20 mouse cellular contexts compared by ENCODE assay signal in genomic region chr10:60928646-60929045, GRCm38 (mm10).
DNase-seq lines count a peak whose midpoint lies in the region; ATAC-seq lines count a peak whose summit lies in the region.
"Had no signal": no experiment of that assay in that cellular context is flagged by ENCODE, and none has a peak within 500 bp of the region (broad histone marks: within the 10 kb centered on the region; RNA-seq: fewer than 3 reads in every experiment).

No protein-coding gene starts in this region.

- H3K27me3 ChIP-seq in heart, embryonic 14.5 days (ENCODE audit: control insufficient read depth, insufficient read depth, low read length): no peaks in the 10 kb centered on the region
- no peaks in the 10 kb centered on the region for H3K27me3 ChIP-seq in liver, embryonic 13.5 days
- H3K27me3 ChIP-seq: embryonic facial prominence, embryonic 13.5 days; neural tube, embryonic 13.5 days had no signal

- DNase-seq in adrenal gland, postnatal 10 days: peak; percentile 40
- DNase-seq in adrenal gland, postnatal 4 days (ENCODE audit: low spot score in 2 of 2): no peak
- no peak for DNase-seq in heart, adult 18-20 months
- DNase-seq in liver, embryonic 13.5 days: no peak
- DNase-seq in liver: no peak
- no peak for DNase-seq in right cerebral cortex, postnatal 25 days
- DNase-seq: cerebellum, adult 11-12 months; cerebellum, postnatal 14 days; gastrocnemius, postnatal 25 days; kidney, adult 8-10 months; lung, adult 2 months; midbrain, embryonic 14.5 days; right cerebral cortex, adult 18-20 months; thymus, postnatal 25 days had no signal

- peak overlapping the region; percentile 77 for H3K27ac ChIP-seq in heart, embryonic 14.5 days (replicated peaks in 1 of 2; ENCODE audit: control insufficient read depth in 1 of 2, insufficient read depth in 1 of 2, low read depth in 2 of 2, low read length in 2 of 2)
- H3K27ac ChIP-seq in liver, embryonic 13.5 days: no peak overlapping the region
- H3K27ac ChIP-seq: embryonic facial prominence, embryonic 13.5 days; hindbrain, embryonic 12.5 days; neural tube, embryonic 13.5 days had no signal

- peak overlapping the region; percentile 18; the same call in 1 of the 2 replicates for H3K9ac ChIP-seq in heart, embryonic 14.5 days (ENCODE audit: low read length)
- H3K9ac ChIP-seq in liver, embryonic 13.5 days: no peak overlapping the region
- H3K9ac ChIP-seq: embryonic facial prominence, embryonic 13.5 days; hindbrain, embryonic 12.5 days; neural tube, embryonic 13.5 days had no signal

- peaks cover 63 to 64% of the 10 kb centered on the region in 2 experiments for H3K4me1 ChIP-seq in heart, embryonic 14.5 days (ENCODE audit: control insufficient read depth in 2 of 2, insufficient read depth in 2 of 2, low read length in 2 of 2)
- peaks cover 33% of the 10 kb centered on the region for H3K4me1 ChIP-seq in liver, embryonic 13.5 days (replicated peaks)

- H3K36me3 ChIP-seq in heart, embryonic 14.5 days (ENCODE audit: control insufficient read depth, insufficient read depth, low read length): no peaks in the 10 kb centered on the region
- no peaks in the 10 kb centered on the region for H3K36me3 ChIP-seq in liver, embryonic 13.5 days
- H3K36me3 ChIP-seq: embryonic facial prominence, embryonic 13.5 days; hindbrain, embryonic 12.5 days; neural tube, embryonic 13.5 days had no signal

- H3K4me3 ChIP-seq in heart, embryonic 14.5 days (ENCODE audit: control insufficient read depth in 1 of 2, insufficient read depth in 1 of 2, low read depth in 1 of 2, low read length in 2 of 2): no peak overlapping the region
- H3K4me3 ChIP-seq in liver, embryonic 13.5 days (replicated peaks): no peak overlapping the region
- H3K4me3 ChIP-seq: embryonic facial prominence, embryonic 13.5 days; hindbrain, embryonic 12.5 days; megakaryocyte, embryonic 14.5 days; neural tube, embryonic 13.5 days had no signal

- no peaks in the 10 kb centered on the region for H3K9me3 ChIP-seq in heart, embryonic 14.5 days (ENCODE audit: control insufficient read depth, low read length)
- no peaks in the 10 kb centered on the region for H3K9me3 ChIP-seq in liver, embryonic 13.5 days (replicated peaks)
- H3K9me3 ChIP-seq: embryonic facial prominence, embryonic 13.5 days; hindbrain, embryonic 12.5 days; megakaryocyte, embryonic 14.5 days; neural tube, embryonic 13.5 days had no signal

- WGBS in heart, embryonic 14.5 days: 58% methylated on average over 7 of the region's 7 CpGs
- 51% methylated on average over 7 of the region's 7 CpGs for WGBS in liver, embryonic 13.5 days (ENCODE audit: insufficient replicate concordance)

- ATAC-seq in heart, embryonic 14.5 days (ENCODE audit: insufficient number of reproducible peaks, insufficient read depth, low FRiP score, low read depth): no peak
- ATAC-seq in liver, embryonic 13.5 days (ENCODE audit: low read depth): peak; percentile 47
- ATAC-seq: forebrain, embryonic 16.5 days had no signal

- no peak overlapping the region for H3K4me2 ChIP-seq in heart, embryonic 14.5 days (ENCODE audit: low read length)
- H3K4me2 ChIP-seq in liver, embryonic 13.5 days: no peak overlapping the region
- H3K4me2 ChIP-seq: embryonic facial prominence, embryonic 13.5 days; hindbrain, embryonic 12.5 days; neural tube, embryonic 13.5 days had no signal
